Mouse (Mus musculus): ENCODE results near the gene 1110008P14Rik.

The 1110008P14Rik gene

GRCm38 (mm10) chr2:32341634-32341939 lies 40.2 kb downstream of the 1110008P14Rik start:
- peak; percentile 57 for DNase-seq

- no peak for DNase-seq
These were observed 40.7 kb downstream of the 1110008P14Rik start for GRCm38 (mm10) chr2:32340836-32341633.

- DNase-seq = no peak
These were observed 41.7 kb downstream of the 1110008P14Rik start for GRCm38 (mm10) chr2:32339912-32340642.

- DNase-seq = no peak
These were observed 45.9 kb downstream of the 1110008P14Rik start for GRCm38 (mm10) chr2:32335888-32336287.

GRCm38 (mm10) chr2:32332159-32332558 lies 49.6 kb downstream of the 1110008P14Rik start:
- DNase-seq = no peak

- no peak for DNase-seq
These were observed 52.2 kb downstream of the 1110008P14Rik start for GRCm38 (mm10) chr2:32329531-32329930.

GRCm38 (mm10) chr2:32328911-32329460 lies 52.8 kb downstream of the 1110008P14Rik start:
- no peak for DNase-seq

GRCm38 (mm10) chr2:32327200-32327599 lies 54.5 kb downstream of the 1110008P14Rik start:
- DNase-seq = no peak

All from cerebellum, adult 11 months (tissue).